Mouse (Mus musculus): Measurements from ENCODE around the gene Ttyh2.
"Not testable (repeated sequence)": the region's sequence is repeated elsewhere in the genome, so short reads cannot be mapped to it uniquely, and the experiment has no call there.

Ttyh2 gene

DNA sequence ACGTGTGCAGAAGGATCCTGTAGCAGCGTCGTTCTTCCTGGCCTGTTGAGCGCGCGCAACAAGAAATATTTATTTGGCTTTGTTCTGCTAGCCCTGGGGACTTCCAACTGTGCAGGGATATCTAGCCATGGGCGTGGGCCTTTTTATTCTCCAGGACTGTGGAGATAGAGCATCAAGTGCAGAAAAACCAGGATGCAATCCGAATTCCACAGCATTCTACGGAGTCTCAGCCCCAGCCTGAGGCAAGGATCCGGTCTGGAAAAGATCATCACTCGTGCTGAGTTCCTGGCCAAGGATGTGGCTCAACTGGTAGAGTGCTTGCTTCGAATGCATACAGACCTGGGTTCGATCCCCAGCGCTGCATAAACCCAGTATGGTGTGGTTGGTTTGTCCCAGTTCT lies 13.1 kb upstream of the Ttyh2 start:
- no peak for DNase-seq (ENCODE audit: low spot score)

DNA sequence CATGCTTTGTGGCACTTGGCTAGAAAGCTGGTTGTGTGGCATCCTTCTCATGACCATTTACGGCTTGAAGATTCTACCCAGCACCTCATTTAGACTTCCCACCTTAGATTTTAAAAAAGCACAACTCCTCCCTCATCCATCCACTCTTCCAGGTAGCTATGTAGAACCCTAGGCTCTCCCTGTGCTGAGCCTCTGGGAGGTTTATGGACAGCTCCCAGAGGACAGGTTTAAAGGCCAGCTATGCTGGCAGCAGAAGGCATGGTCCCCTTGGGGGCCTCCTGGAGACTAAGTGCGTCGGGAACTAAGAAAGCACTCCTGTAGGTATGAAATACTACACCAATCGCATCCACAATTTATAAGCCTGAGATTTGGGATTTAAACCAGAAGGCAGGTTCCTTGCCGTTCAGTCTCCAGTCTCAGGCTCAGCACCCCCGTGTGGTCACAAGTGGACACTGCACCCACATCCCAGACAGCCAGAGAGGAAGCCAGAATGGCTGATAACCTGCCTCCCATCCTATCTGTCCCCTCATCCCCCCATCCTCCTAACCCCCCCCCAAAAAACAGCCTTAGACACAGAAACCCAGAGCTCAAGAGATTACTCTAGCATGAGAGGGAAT lies 12.4 kb upstream of the Ttyh2 start:
- DNase-seq (ENCODE audit: low spot score) = peak; percentile 42

DNA sequence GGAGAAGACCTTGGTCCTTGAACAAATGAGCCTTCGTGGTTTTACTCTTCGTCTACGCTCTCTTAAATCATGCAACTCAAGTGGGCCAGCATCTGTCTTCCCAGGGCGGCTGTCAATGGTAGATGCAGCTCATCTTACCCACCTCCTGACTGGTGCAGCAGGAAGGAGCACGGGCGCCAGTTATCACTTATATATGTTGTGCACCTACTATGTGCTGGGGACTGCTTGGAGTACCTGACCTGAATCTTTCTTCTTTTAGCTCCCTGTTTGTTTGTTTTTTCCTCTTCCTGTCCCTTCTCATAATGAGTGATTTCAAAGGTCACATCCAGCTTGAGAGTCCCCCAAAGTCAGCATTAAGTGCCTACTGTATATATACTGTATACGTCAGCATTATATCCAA lies 11.1 kb upstream of the Ttyh2 start:
- DNase-seq (ENCODE audit: low spot score) = no peak

DNA sequence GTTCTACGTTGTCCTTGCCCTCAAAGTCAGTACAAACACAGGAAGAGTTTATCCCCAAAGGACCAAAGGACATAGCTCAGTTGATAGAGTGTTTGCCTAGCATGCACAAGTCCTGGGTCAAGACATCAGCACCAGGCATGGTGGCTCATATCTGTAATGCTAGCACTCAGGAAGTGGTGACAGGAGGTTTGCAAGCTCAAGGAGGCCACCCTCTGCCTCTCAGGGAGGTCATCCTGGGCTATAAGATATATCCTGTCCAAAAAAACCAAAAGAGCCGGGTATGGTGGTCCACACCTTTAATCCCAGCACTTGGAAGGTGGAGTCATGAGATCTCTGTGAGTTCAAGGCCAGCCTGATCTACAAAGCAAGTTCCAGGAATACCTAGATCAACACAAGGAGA lies 9.8 kb upstream of the Ttyh2 start:
- no peak for DNase-seq (ENCODE audit: low spot score)

DNA sequence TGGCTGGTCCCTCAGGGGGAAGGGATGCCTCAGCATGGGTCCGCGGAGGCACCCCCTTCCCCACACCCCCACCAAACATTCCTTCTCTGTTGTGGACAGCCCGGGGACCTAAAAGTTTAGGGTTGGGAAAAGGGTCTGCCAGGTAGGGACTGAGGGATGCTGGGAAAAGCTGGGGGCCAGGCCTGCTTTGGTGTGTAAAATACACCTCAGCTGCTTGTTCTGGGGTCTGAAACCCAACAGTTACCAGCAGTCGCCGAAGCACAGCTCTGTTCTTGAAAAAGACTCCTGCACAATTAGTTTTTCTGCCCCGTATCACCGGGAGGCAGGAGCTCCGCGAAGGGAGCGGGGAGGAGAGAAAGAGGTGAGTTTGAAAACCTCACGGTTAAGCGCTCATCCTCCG lies 8.4 kb upstream of the Ttyh2 start:
- no peak for DNase-seq (ENCODE audit: low spot score)

DNA sequence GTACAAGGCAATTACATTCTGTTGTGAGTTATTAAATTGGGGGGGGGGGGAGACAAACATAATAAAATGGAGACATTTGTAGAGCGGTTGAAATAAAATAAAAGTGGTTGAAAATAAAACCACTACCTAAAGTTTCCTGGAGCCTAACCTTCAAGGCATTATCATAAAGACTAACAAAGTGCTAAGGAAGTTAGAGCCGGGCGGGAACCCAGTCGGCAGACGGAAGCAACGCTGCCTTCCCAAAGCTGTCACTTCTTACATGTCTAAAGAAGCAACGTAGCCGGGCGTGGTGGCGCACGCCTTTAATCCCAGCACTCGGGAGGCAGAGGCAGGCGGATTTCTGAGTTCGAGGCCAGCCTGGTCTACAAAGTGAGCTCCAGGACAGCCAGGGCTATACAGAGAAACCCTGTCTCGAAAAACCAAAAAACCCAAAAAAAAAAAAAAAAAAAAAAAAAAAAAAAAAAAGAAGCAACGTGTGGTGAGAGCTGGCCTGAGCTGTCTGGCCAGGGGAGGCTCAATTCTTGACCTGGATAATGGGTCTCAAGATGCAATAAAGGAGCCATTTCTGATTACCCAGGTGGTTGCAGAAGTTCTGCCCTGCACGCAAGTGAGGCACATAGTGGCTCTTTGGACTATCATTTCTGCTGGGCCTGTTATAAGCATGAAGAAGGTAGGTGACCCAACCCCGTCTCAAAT lies 7.8 kb upstream of the Ttyh2 start:
- no peak for DNase-seq (ENCODE audit: low spot score)

DNA sequence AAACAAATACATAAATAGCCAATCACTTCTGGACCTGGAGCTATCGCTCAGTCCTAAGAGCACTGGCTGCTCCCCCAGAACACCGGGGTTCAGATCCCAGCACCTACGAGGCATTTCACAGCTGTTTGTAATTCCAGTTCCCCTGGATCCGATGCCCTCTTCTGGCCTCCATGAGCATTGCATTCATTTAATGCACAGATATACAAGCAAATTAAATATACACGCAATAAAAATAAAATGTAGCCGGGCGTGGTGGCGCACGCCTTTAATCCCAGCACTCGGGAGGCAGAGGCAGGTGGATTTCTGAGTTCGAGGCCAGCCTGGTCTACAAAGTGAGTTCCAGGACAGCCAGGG lies 7.3 kb upstream of the Ttyh2 start:
- not testable (repeated sequence) for DNase-seq (ENCODE audit: low spot score)

DNA sequence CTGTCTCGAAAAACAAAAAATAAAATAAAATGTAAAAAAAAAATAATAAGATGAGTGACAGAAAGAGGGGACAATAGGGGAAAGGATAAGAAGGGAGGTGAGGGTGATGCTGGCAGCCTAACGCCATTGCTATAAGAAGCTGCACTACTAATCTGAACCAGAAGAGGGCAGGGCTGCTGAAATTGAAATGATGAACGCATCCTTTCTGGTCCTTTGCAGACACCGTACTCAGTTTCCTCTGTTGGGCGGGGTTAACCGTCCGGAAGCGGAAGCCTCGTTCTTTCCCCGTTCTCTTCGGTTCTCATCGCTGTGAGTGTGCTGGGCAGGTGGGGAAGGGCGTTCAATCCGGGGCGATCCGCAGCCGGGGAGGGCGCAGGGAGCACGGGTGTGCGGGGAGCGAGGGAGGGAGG lies 6.9 kb upstream of the Ttyh2 start, which contains the start of gene Rpl38:
TSS of gene Rpl38 (plus strand) at position 224 of the 410 bp plus-strand sequence.
- DNase-seq (ENCODE audit: low spot score) = peak; percentile 90

DNA sequence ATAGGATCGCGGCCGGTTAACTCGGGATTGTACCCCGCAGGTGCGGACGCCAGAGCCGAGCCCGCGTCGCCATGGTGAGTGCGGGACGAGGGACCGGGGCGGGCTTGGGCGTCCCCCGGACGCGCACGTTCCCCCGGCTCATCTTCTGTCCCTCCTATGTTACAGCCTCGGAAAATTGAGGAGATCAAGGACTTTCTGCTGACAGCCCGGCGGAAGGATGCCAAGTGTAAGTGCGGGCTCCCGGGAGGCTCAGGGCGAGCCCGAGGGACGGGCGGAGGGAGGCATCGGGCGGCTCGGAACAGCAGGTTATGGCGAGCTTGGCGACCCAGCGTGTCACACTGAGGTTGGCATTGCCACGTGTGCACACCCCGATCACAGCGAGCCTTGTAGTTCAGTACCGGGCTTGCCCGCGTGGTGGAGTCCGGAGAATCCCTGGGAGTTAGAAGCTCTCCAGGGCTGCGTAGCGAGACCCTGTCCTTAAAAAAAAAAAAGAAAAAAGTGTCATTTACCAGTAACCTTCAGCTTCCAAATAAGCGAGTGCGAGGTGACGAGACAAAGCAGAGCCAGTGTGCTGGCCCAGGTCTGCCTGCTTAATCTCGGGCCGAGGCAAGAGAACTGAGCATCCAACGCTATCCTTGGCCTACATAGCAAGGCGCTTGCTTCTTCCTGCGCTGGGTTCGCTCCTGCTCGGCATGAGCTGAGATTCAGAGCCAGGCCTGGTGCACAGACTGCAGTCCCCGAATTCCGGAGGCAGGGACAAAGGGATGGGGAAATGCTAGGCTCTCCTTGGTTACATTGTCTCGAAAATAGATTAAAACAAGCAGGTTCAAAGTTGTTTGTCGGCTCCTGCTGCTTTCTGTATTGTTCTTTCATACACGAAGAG lies 6.2 kb upstream of the Ttyh2 start:
- peak; percentile 74 for DNase-seq (ENCODE audit: low spot score)

DNA sequence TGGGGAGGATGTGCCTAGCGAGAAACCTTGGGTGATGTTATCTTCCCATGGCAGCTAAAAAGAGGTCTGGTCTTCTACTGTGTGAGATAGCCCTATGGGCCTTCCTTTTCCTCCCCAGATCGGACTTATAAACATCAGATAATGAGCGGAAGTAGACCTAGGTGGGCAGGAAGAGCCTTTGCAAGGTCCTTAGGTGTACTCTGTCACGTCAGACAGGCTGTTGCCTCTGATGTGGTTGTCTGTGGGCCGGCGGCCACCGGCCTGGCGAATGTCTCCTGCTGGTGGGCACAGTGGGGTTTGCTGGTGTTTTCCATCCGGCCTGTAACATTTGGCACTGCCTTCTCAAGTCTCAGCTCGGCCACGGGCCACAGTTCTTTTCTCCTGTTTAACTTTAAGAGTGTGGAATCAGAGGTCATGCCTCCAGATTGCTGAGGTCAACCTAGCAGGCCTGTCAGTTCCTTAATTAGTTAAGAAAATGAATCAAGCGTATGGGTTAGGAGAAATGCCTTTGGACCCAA lies 5.5 kb upstream of the Ttyh2 start:
- no peak for DNase-seq (ENCODE audit: low spot score)

DNA sequence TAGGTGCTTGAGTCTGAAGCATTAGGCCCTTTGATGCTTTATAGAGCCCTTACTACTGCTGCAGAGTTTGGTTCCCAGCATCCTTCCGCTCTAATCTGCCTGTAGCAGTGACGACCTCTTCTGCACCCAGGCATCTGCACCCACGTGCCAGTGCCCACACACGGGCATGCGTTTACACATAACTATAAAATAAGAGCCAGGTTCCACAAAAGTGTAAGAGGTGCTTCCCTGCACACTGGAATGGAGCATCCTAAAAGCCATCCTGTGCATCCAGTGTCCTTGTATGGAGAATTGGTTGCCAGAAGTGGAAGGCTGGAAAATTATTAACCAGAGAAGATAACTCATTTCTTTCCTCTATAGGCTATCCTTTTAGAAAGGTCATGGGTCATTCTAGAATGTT lies 4.1 kb upstream of the Ttyh2 start:
- no peak for DNase-seq (ENCODE audit: low spot score)

DNA sequence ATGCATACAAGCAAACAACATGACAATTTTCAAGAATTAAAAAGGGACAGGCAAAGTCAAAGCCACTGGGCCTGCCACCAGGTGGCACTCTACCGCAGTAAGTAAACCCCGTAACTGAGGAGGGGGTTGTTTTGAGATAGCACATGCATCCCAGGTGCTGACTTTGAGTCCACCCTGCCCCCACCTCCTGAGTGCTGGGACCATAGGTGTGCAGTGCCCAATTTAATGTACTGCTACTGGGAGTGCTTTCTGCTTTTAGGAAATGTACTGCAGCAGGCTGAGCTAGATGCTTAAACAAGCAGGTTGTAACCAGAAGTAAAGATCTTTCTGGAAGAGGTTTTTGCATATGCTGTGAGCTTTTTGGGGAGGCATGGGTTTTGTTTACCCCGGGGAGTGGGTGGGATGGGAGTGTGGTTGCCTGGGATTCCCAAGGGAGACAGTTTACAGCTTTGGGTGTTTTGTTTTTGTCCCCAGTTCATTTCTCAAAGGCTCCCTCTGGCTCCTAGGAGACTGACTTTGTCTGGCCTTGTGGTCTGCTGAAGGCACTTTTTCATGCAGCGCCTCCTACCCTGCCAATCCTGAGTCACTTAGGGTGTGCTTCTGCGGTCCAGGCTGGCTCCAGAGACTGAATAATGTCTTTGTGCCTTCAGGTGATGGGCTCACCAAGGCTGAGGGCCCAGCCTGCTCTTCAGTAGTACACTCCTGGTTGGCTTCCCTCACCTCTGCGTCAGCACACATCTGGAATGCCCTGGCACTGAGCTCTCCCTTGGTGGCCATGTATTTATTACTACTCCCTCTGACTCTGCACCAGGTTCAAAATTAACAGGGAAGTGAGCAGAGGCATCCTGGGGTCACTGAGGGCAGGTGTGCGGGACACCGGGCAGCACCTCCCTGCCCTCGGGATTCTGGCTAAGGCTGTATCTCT lies 2.2 kb upstream of the Ttyh2 start:
- peak; percentile 37 for DNase-seq (ENCODE audit: low spot score)

DNA sequence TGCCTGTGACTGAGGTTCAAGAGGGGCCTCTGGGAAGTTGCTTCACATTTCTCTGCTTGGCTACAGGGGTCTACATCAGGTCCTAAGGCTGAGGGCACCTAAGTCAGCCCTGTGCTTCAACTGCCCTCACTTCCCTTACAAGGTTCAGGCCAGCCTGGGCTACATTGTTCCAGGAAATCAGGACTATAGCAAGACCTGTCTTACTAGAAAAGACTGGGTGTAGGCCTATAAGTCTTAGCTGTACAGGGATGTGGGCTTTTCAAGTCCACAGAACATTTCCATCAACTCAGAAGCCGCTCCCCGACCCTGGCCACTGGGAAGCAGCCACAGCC lies 1.5 kb upstream of the Ttyh2 start:
- no peak for DNase-seq (ENCODE audit: low spot score)

DNA sequence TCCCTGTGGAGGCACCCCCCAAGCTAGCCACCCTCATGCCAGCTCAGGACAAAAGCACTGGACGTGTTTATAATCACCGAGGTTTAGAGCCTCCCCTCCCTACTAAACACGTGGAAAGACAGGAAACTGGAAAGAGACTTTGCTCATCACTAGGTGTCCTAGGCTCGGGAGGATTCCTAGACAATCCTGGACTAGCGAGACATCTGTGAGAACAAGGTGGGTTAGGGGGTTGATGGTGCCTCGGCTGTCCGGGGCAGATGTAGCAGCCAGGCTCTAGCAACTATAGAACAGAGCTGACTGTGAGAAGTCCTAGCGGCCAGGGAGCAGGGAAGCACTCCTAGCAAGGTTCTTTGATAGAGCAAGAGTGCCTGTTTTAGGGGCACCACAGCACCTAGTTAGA lies 1.1 kb upstream of the Ttyh2 start:
- DNase-seq (ENCODE audit: low spot score) = no peak

DNA sequence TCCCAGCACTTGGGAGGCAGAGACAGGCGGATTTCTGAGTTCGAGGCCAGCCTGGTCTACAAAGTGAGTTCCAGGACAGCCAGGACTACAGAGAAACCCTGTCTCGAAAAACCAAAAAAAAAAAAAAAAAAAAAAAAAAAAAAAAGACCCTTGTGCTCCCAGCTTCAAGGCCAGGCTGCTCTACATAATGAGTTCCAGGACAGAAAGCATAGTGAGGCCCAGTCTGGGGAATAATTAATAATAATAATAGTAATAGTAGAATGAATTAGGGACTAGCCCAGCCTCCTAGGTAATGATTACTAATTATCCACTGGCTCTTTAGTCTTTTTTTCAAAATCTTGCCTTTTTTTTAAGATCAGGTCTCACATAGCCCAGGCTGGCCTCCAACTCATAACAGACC lies 435 bp upstream of the Ttyh2 start:
- DNase-seq (ENCODE audit: low spot score) = not testable (repeated sequence)

DNA sequence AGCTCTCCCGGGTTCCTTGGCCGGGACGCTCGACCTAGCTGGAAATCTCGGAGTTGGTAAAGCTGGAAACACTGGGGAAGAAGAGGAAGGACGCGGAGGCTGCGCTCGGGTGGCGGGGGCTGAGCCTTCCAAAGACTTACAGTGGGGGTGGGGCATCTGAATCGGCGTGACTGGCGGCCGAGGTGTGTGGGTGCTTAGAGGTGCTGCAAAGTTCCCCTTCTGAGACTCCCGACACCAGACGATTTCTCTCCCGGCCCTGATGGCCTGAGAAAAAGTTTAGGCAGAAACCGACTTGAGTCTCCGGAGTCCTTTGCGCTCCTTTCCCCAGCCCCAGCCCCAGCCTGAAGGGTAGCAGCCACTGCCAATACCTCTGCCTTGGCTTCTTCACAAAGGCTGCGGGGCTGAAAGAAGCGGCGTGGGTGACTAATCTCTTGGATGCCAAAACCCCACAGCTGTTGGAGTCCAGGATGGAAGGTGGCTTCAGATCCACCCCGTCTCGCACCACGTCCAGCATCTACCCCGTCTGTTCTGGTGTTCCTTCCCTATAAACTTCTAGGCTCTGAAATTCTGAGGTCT lies 683 bp downstream of the Ttyh2 start:
- peak; percentile 20 for DNase-seq (ENCODE audit: low spot score)

DNA sequence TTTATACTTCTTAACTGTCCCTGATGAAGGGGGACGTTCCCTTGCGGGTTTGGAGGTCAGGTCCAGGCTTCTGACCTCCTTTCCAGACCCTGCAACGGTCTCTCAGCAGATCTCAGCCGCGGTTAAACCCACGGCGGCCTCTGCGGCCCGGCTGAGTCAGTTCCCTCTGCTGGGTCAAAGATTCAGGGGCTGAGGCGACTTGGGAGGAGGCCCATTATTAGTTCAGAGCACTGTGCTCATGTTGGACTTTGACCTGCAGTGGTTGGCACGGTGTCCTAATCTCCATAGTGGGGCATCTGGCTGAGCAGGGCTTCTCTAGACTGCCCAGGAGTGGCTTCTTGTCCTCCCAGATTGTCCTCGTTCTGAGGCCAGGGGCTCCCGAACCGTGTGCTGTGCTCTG lies 1.2 kb downstream of the Ttyh2 start:
- no peak for DNase-seq (ENCODE audit: low spot score)

DNA sequence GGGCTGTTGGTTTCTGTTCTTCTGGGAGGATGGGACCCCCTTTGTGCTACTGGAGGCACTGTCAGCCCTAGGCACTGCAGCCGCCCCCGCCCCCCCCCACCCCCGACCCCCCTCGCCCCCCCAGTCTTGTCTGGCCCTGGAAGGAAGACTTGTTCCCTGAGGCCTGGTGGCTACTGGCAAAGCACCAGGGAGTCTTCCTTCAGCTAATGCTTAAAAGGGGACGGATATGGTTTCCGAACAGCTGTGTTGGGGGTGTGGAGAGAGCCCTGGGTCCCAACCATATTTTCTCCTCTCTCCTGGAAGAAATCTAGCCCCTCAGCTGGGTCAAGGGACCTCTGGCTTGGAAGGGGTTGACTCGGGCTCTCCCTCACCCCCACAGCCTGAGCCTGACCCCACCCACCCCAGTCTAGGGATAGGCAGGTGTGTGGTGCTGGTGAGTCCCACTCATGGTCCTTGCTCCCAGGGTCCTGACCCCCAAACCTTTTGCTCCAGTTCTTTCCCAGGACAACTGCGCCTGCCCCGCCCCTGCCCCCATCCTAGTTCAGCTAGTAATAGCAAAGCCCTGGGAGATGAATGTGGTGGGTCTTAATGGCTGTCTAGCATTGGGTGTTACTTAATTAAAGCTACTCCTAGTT lies 1.8 kb downstream of the Ttyh2 start:
- no peak for DNase-seq (ENCODE audit: low spot score)

DNA sequence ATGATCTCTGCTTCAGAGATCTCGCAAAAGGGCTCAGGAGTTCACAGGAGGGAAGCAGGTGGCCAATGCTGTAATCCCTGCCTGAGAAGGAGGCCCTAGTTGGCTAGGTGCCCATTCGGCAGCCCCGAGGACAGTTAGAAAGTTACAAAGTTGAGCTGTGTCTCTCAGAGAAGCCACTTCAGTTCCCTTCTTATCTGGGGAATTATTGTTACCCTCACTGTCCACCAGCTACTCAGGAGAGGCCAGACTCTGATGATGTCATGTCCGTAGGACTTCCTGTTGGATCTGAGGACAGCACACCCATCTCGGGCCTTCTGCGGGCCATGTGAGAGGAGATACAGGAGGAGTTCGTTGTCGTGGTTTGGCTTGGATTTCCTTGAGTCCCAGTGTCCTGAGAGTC lies 4.4 kb downstream of the Ttyh2 start:
- no peak for DNase-seq (ENCODE audit: low spot score)

DNA sequence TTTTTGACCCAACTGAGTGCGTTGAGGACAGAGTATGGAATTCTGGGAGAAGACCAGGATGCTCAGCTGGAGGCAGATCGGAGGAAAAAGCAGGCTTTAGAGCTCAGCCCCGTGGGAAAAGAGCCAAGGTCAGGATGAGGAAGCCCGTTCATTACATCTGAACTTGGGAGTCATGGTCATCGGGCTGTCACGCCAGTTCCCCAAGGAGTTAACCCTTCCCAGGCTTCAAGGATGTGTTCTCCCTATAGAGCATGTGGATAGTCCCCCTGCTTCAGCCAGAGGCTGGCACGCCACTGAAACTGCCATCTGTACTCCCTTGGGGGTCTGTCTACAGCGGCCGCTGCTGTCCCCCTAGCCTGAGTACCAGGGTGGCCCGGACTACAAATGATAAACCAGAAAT lies 5.1 kb downstream of the Ttyh2 start:
- no peak for DNase-seq (ENCODE audit: low spot score)

DNA sequence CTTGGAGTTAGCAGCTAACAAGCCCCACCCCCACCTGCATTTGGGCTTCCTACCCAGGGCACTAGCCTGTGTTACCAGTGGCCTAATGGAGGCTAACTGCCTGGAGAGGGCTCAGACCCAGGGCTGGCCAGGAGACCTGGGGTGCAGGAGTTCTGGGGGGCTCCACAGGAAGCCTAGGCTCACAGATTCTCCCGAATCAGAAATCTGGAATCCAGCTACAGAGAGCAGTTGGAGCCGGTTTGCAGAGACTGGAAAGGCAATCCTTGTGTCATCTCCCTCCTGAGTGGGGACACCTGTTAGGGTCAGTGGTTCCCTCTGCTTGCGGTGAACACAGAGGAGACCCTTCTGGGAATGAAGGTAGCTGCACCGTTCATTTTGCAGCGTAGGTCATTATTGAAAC lies 5.8 kb downstream of the Ttyh2 start:
- DNase-seq (ENCODE audit: low spot score) = no peak
